Mouse (Mus musculus): Measurements from ENCODE around the gene AI413582.

The AI413582 gene

DNA sequence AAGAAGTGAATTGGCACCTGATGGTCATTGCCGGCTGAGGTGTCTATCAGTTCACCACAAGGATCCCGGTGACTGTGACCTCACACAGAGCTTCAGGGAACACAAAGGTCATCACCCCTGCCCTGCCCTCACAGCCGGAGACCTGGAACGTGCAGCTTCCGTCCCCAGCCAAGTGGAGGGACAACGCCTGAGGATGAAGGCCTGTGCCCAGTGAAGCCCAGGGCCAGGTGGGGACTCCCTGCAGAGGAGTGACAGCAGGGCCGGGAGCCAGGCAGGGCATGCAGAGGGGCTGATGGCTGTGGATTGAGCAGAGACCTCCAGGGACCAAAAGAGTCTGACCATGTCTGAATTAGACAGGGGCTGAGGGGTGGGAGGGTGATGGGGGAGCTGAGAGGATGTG, 42.4 kb downstream of the AI413582 start:
- DNase-seq (ENCODE audit: low read depth in 2 of 2, low spot score in 2 of 2): no peak

DNA sequence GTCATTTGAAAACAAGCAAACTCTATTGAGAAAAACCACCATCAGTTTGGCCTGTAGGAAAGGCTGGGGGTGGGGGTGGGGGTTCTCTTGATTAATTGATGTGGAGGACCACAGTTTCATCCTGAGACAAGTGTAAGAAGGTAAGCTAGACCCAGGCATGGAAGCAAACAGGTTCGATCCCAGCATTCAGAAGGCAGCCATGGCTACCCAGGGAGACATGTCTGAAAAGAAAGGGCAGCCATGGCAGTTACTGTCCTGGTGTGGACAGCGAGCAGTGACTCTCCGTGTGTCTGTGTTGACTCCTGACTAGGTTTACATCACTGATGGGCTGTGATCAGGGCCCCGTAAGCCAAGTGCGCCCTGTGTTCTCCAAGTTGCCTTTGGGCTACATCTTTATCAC, 44.3 kb downstream of the AI413582 start, which contains the start of gene Grm4:
Gene Grm4, minus strand, starts transcription at position 101 of the 400 bp plus-strand sequence.
- DNase-seq (ENCODE audit: low read depth in 2 of 2, low spot score in 2 of 2): no peak

DNA sequence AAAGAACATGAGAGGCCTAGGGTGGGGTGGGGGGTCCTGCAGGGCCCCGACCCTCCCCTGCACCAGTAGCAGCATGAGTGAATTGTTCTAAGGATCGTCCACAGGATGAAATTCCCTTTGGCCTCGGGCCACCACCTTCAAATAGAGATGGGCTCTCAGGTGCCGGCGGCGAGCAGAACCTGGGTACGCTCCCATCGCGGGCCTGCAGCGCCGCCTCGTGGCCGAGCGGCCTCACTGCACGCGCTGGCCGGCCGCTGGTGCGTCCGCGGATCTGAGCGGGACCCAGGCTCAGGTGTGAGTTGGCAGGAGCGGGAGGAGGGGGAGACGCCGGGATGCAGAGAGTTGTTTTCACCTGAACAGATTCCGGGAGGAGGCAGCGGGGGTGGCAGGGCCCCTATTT, 45.0 kb downstream of the AI413582 start:
- DNase-seq (ENCODE audit: low read depth in 2 of 2, low spot score in 2 of 2): peak; percentile 41 to 47

DNA sequence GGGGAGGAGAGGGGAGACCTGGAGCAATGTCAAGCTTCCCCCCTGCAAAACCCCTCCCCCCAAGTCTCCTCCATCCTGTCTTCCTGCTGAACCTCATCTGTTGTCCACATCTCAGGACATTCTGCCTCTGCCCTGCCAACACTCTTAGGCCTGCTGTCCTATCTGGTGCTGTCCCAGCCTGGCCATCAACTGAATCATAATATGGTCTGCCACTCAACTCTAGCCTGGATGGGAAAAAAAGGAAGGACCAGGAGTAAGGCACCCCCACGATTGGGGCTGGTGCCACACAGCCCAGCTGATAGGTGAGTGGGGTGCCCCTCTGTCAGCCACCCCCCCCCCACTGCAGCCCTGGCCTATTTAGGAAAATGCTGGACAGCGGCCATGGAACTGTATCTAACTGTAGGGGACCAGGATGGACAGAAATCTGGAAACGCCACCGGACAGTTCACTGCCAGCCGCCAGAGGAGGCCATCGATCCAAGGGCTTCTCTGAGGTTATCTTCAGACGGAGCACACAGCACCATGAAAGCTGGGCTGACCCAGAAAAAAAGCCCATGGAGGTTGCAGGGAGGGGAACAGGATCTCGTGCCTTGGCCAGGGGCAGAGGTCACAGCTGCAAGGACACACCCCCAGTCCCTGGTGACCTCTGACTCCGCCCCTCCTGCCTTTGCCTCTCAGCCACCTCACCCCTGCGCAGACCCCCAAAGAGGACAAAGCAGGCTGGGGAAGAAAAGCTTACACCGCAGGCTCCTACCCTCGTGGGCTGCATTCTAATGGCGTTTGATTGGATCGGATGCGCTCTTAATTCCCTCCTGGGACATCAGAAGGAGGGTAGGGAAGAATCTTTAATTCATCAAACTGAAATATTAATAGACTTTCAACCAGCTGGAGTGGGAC, 46.6 kb downstream of the AI413582 start:
- no peak for DNase-seq (ENCODE audit: low read depth in 2 of 2, low spot score in 2 of 2)

DNA sequence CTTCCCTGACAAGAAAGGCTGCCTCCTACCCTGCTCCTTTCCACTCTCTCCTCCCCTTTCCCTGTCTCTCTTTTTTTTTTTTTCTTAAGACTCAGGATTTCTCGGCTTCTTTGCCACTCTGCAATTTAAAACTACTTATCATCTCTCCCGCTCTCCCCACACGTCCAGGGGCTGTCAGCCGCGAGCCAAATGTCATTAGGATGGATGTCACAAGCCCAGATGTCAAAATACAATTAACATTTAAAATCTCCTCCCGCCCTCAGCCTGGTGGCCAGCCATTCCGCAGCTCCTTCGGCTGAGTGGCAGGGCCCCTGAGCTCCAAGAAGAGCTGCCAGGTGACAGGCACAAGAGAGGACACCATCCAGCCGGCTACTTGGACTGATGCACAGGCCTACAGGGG, 47.3 kb downstream of the AI413582 start:
- DNase-seq (ENCODE audit: low read depth in 2 of 2, low spot score in 2 of 2): no peak

DNA sequence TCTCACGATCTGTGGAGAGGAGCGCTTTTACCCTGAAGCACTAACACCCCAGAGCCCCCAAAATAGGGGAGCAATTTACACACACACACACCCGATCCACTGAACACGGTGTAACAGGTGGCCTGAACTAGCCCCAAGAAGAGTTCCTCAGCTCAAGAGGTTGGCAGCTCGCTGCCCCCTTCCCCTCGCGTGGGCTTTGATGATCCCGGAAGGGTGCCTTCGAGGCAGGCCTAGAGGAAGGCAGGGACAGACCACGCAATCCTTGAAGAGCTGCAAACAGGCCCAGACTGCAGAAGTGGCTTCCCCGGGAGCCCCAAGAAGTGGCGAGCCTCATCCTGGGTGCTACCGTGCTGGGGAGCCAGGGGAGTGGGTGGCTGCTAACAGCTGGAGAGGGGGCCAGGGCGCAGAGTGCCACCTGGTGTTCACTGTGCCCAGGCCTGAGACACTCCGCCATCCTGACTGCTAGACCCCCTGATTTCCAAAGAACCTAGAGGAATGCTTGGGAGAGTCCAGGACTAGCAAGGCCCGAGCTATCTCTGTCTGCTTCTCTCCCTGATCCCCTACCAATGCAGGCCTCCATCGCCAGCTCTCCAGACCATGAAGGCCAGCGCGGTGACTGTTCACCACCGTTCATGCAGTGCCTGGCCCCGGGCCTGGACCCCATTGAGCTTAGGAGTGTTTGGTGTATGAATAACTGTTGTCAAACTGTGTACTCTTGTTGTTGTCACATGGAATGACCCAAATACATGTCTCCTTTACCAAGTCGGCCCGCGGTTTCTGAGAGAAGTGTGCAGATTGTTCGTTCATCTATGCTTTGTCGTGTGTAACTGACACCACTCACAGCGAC, 51.4 kb downstream of the AI413582 start:
- no peak for DNase-seq (ENCODE audit: low read depth in 2 of 2, low spot score in 2 of 2)
